Mouse (Mus musculus): ENCODE data around the gene Zc3hav1.

DNA sequence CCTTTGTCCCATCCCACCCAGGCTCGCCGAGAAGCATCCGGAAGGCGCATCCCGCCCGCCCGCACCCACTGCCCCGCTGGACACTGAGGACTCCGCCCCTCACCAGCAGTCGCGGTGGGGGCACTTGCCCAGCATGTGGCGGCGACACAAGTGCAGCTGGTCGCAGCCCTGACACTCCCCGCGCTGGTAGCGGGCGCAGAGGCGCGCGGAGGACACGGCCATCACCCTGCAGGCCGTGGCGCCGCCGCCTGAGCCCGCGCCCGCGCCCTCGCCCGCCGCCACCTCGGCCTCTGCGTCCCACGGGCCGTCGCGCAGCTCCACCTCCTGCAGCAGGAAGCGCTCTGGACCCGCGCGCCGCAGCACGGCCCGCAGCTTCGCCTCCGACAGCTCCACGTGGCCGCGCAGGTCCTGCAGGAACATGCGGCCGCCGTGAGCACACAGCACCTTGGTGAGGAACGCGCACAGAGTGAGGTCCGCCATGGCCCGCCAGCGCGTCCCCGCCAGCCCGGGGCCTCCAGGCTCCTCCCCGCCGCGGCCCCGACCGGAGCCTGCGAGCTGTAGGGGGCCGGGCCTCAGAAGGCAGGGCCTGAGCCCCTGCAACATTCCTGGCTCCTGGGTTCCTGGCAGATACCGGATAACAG is 55.5 kb downstream of the Zc3hav1 start, which contains the start of gene Zc3hav1l:
- TF ChIP-seq CTCF (IDR thresholded peaks at IDR 0.05; ENCODE audit: low read depth, low read length), result no peak
- no peak for TF ChIP-seq POLR2A (IDR thresholded peaks at IDR 0.05; ENCODE audit: insufficient read depth, low read length)
